Mouse (Mus musculus) ES-Bruce4 (cell line): Measurements from ENCODE around the gene Zfp617.

Experiments used
- CTCF ChIP-seq: IDR thresholded peaks from one replicate; pipeline ENCODE4 v1.8.1; 2011; ENCODE audit warnings: low read depth, low read length
- POLR2A ChIP-seq: IDR thresholded peaks from one replicate; pipeline ENCODE4 v1.8.1; 2011; ENCODE audit warnings: low read length; ENCODE audit not compliant: insufficient read depth

- TF ChIP-seq CTCF (no peak), POLR2A (no peak)
These were observed 53.4 kb downstream of the Zfp617 start for GRCm38 (mm10) chr8:71961796-71962195.
